Mouse (Mus musculus): ENCODE results near the gene Foxi1. TPM values are rescaled to one million over a fixed set of nuclear protein-coding genes. Genes with fewer than 3 reads are reported as not detected.
A peak's percentile ranks its signal among the peaks of the same experiment; 100 is the strongest.

The Foxi1 gene
- polyA plus RNA-seq, 1 experiment from 2014 or later: not detected

DNA sequence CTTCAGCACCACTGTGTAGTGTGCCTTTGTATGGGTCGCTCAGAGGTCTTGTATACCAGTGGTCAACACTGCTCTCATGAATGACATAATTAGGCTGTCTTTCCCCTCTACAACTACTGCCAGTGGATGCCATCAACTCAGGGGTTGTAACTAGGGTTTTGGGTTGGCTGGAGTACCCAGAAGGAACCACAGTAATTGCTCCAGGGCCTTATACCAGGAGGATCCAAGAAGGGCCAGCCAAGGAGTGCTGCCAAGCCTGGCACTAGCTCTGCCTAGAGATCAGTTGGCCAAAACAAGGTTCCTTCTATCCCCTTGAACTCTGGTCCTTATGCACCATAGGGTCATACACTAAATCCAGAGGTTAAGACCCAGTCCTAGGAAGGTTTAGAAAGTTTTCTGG, 31.5 kb downstream of the Foxi1 start:
- Histone ChIP-seq H3K27me3 (ENCODE audit: control insufficient read depth, insufficient read depth, low read length) (no peaks in the 10 kb centered on the region), H3K9me3 (ENCODE audit: control insufficient read depth, low read length) (no peaks in the 10 kb centered on the region), H3K27ac (ENCODE audit: low read depth, low read length) (no peak overlapping the region), H3K4me1 (replicated peaks; ENCODE audit: control insufficient read depth, insufficient read depth, low read length) (no peaks in the 10 kb centered on the region), H3K9ac (ENCODE audit: low read length) (no peak overlapping the region), H3K4me3 (ENCODE audit: low read depth, low read length) (no peak overlapping the region), H3K36me3 (ENCODE audit: control insufficient read depth, insufficient read depth, low read length) (no peaks in the 10 kb centered on the region), H3K4me2 (ENCODE audit: low read depth, low read length, severe bottlenecking) (no peak overlapping the region)
- DNase-seq (ENCODE audit: low spot score) (no peak), ATAC-seq (replicated peaks; ENCODE audit: low FRiP score) (no peak)
- 85% methylated on average over 1 of the region's 1 CpGs for WGBS

DNA sequence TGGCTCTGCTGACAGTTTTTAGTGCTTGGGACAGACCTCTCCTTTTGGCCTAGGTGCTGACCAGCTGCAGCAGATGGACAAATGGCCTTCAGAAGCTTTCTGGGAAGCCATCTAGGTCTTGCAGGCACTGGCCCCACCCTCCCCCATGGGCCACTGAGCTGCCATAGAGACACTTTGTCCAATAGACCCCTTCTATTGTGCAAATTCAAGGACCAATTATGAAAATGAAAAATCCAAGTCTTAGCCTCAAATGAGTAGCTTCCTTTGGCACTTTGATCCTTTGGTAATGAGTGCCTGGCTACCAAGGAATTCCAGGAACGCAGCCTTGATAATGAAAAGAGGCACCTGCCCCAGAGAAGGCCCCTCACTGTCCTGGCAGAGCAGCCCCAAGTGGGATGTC, 36.7 kb downstream of the Foxi1 start:
- Histone ChIP-seq H3K9ac (ENCODE audit: low read length) (no peak overlapping the region), H3K4me2 (ENCODE audit: low read depth, low read length, severe bottlenecking) (no peak overlapping the region), H3K4me3 (ENCODE audit: low read depth, low read length) (no peak overlapping the region), H3K4me1 (replicated peaks; ENCODE audit: control insufficient read depth, insufficient read depth, low read length) (no peaks in the 10 kb centered on the region), H3K36me3 (ENCODE audit: control insufficient read depth, insufficient read depth, low read length) (no peaks in the 10 kb centered on the region), H3K27me3 (ENCODE audit: control insufficient read depth, insufficient read depth, low read length) (no peaks in the 10 kb centered on the region), H3K9me3 (ENCODE audit: control insufficient read depth, low read length) (no peaks in the 10 kb centered on the region), H3K27ac (ENCODE audit: low read depth, low read length) (no peak overlapping the region)
- DNase-seq (ENCODE audit: low spot score) (no peak), ATAC-seq (replicated peaks; ENCODE audit: low FRiP score) (no peak)
- 95% methylated on average over 1 of the region's 1 CpGs for WGBS

DNA sequence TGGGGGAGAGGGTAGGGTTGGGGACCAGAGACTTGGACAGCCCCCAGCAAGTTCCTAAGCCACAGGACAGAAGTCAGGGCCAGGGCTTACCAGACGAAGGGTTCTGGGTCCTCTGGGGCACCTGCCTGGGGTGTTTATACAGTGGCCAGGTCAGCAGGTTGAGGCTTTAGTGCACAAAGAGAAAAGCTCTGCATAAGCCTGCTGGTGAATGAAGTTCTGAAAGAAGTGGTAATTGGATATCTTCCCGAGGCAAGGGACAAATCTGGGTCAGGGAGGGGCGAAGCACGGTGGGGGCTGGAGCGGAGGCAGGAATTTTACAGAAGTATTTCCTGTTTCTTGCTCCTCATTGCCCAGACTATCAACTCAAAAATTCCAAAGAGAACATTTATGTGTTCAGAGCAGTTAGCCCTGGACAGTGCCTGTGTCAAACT, 38.4 kb downstream of the Foxi1 start:
- no peaks in the 10 kb centered on the region for H3K9me3 ChIP-seq (ENCODE audit: control insufficient read depth, low read length)
- no peak overlapping the region for H3K9ac ChIP-seq (ENCODE audit: low read length)
- no peaks in the 10 kb centered on the region for H3K36me3 ChIP-seq (ENCODE audit: control insufficient read depth, insufficient read depth, low read length)
- no peak for ATAC-seq (replicated peaks; ENCODE audit: low FRiP score)
- no peaks in the 10 kb centered on the region for H3K4me1 ChIP-seq (replicated peaks; ENCODE audit: control insufficient read depth, insufficient read depth, low read length)
- DNase-seq (ENCODE audit: low spot score): no peak
- no peaks in the 10 kb centered on the region for H3K27me3 ChIP-seq (ENCODE audit: control insufficient read depth, insufficient read depth, low read length)
- no peak overlapping the region for H3K27ac ChIP-seq (ENCODE audit: low read depth, low read length)
- no peak overlapping the region for H3K4me2 ChIP-seq (ENCODE audit: low read depth, low read length, severe bottlenecking)
- 15% methylated on average over 5 of the region's 5 CpGs for WGBS
- H3K4me3 ChIP-seq (ENCODE audit: low read depth, low read length): no peak overlapping the region

DNA sequence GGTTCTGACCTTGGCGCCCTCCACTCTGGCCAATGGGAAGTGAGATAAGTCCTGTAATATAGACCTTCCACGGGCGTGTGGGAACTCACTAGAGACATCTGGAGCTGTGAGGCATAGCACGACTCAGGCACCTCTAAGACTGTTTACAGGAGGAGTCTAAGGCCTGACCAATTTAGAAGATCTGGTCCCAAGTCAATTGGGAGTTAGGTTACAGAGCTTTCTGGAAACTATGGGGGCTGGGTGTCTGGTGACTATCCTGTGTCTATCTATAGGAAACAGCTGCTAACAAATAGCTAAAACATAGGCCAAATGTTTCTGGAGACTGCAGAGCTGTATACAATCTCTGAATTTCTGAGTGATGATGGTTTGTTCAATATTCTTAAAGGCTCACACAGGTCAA, 41.5 kb downstream of the Foxi1 start:
- Histone ChIP-seq H3K27ac (ENCODE audit: low read depth, low read length) (no peak overlapping the region), H3K36me3 (ENCODE audit: control insufficient read depth, insufficient read depth, low read length) (no peaks in the 10 kb centered on the region), H3K9ac (ENCODE audit: low read length) (no peak overlapping the region), H3K27me3 (ENCODE audit: control insufficient read depth, insufficient read depth, low read length) (no peaks in the 10 kb centered on the region), H3K9me3 (ENCODE audit: control insufficient read depth, low read length) (no peaks in the 10 kb centered on the region), H3K4me2 (ENCODE audit: low read depth, low read length, severe bottlenecking) (no peak overlapping the region), H3K4me1 (replicated peaks; ENCODE audit: control insufficient read depth, insufficient read depth, low read length) (no peaks in the 10 kb centered on the region), H3K4me3 (ENCODE audit: low read depth, low read length) (no peak overlapping the region)
- ATAC-seq (replicated peaks; ENCODE audit: low FRiP score) (no peak), DNase-seq (ENCODE audit: low spot score) (no peak)
- WGBS: 87% methylated on average over 4 of the region's 4 CpGs

DNA sequence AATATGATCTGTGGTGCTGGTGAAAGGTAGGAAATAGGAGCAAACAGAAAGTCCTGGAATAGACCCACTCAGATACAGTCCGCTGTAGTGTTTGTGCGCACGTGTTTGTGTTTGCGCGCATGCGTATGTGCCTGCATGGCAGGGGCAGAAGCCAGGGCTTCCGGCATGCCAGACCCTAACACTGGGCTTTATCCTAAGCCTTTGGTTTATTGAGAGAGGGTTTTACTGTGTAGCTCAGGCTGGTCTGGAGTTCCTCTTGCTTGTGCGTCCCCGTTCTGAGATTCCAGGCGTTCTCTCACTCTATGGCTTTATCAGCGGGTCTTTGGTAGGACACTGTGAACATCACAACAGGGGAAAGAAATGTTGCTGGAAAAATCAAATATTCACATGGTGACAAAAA, 42.6 kb downstream of the Foxi1 start:
- Histone ChIP-seq H3K36me3 (ENCODE audit: control insufficient read depth, insufficient read depth, low read length) (no peaks in the 10 kb centered on the region), H3K27me3 (ENCODE audit: control insufficient read depth, insufficient read depth, low read length) (no peaks in the 10 kb centered on the region), H3K4me1 (replicated peaks; ENCODE audit: control insufficient read depth, insufficient read depth, low read length) (no peaks in the 10 kb centered on the region), H3K9ac (ENCODE audit: low read length) (no peak overlapping the region), H3K4me2 (ENCODE audit: low read depth, low read length, severe bottlenecking) (no peak overlapping the region), H3K27ac (ENCODE audit: low read depth, low read length) (no peak overlapping the region), H3K4me3 (ENCODE audit: low read depth, low read length) (no peak overlapping the region), H3K9me3 (ENCODE audit: control insufficient read depth, low read length) (no peaks in the 10 kb centered on the region)
- ATAC-seq (replicated peaks; ENCODE audit: low FRiP score) (no peak), DNase-seq (ENCODE audit: low spot score) (no peak)
- WGBS: 95% methylated on average over 11 of the region's 11 CpGs

DNA sequence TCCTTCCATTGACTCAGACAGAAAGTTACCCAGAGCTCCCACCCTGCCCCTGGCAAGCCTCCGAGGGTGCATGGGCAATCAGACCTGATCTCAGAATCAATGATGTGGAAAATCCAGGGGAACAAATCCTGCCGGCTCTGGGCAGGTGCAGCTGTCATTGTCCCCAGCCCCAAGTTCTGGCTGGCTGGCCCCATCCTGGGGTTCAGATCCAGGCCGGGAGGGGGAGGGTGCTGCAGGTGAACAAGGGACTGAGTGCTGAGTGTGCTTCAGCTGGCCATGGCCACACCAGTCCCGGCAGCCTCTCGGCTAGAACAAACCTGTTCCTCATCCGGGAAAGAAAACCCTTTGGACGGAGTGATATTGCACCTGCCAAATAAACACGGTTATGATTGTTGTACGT, 49.0 kb downstream of the Foxi1 start:
- Histone ChIP-seq H3K4me2 (ENCODE audit: low read depth, low read length, severe bottlenecking) (no peak overlapping the region), H3K36me3 (ENCODE audit: control insufficient read depth, insufficient read depth, low read length) (no peaks in the 10 kb centered on the region), H3K4me3 (ENCODE audit: low read depth, low read length) (no peak overlapping the region), H3K27me3 (ENCODE audit: control insufficient read depth, insufficient read depth, low read length) (no peaks in the 10 kb centered on the region), H3K27ac (ENCODE audit: low read depth, low read length) (no peak overlapping the region), H3K9me3 (ENCODE audit: control insufficient read depth, low read length) (no peaks in the 10 kb centered on the region), H3K4me1 (replicated peaks; ENCODE audit: control insufficient read depth, insufficient read depth, low read length) (no peaks in the 10 kb centered on the region), H3K9ac (ENCODE audit: low read length) (no peak overlapping the region)
- 81% methylated on average over 9 of the region's 9 CpGs for WGBS
- DNase-seq (ENCODE audit: low spot score) (no peak), ATAC-seq (replicated peaks; ENCODE audit: low FRiP score) (no peak)

DNA sequence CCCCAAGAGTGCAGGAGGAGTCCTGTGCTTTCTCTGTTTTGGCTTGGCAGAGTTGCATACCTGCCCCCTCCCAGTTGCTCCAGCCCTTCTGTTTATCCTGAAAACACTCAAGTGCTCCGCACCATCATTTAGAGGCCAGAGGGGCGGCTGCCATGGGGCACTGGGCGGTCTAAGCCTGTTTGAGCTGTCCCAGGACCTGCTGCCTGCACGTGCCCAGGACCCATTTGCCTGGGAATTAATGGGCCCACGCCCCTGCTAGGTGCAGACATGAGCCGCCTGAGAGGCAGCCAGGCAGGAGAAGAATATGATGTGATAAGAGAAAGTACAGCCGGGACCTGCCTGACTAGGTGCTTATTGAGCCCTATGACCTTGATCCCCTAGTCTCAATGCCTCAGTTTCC, 52.7 kb downstream of the Foxi1 start:
- H3K27me3 ChIP-seq (ENCODE audit: control insufficient read depth, insufficient read depth, low read length): no peaks in the 10 kb centered on the region
- ATAC-seq (replicated peaks; ENCODE audit: low FRiP score) (no peak), DNase-seq (ENCODE audit: low spot score) (peak; percentile 41)
- 84% methylated on average over 7 of the region's 7 CpGs for WGBS
- no peak overlapping the region for H3K9ac ChIP-seq (ENCODE audit: low read length)
- H3K4me3 ChIP-seq (ENCODE audit: low read depth, low read length): no peak overlapping the region
- H3K9me3 ChIP-seq (ENCODE audit: control insufficient read depth, low read length): no peaks in the 10 kb centered on the region
- H3K4me1 ChIP-seq (replicated peaks; ENCODE audit: control insufficient read depth, insufficient read depth, low read length): no peaks in the 10 kb centered on the region
- H3K36me3 ChIP-seq (ENCODE audit: control insufficient read depth, insufficient read depth, low read length): no peaks in the 10 kb centered on the region
- no peak overlapping the region for H3K4me2 ChIP-seq (ENCODE audit: low read depth, low read length, severe bottlenecking)
- H3K27ac ChIP-seq (ENCODE audit: low read depth, low read length): no peak overlapping the region

Other genes with a start within 250 kb of the Foxi1 start
- 0.05 TPM in 1 of 2 replicates, not detected in the other for gene Kcnmb1, start 245.1 kb downstream of the Foxi1 start, polyA plus RNA-seq (2014; fragmentation: Nextera tagmentation; extraction: Ambion mirVana)
- gene Kcnip1, start 214.9 kb downstream of the Foxi1 start, polyA plus RNA-seq (2014; fragmentation: Nextera tagmentation; extraction: Ambion mirVana): 7.8 and 8.0 TPM in 2 replicates
- 2.0 and 2.3 TPM in 2 replicates for gene Lcp2, start 161.2 kb downstream of the Foxi1 start, polyA plus RNA-seq (2014; fragmentation: Nextera tagmentation; extraction: Ambion mirVana)
- gene 4930469K13Rik, start 109.5 kb downstream of the Foxi1 start, polyA plus RNA-seq (2014; fragmentation: Nextera tagmentation; extraction: Ambion mirVana): not detected in 2 replicates
- 0.94 and 1.1 TPM in 2 replicates for gene Fam196b, start 106.7 kb upstream of the Foxi1 start, polyA plus RNA-seq (2014; fragmentation: Nextera tagmentation; extraction: Ambion mirVana)

Measured in forebrain, embryonic 11.5 days (tissue).